Mouse (Mus musculus): ENCODE measurements around the gene Pak7. TPM values are rescaled to one million over a fixed set of nuclear protein-coding genes. Genes with fewer than 3 reads are reported as not detected.

Gene Pak7
- polyA plus RNA-seq, 1 experiment from 2014 or later, result 0.57 TPM

DNA sequence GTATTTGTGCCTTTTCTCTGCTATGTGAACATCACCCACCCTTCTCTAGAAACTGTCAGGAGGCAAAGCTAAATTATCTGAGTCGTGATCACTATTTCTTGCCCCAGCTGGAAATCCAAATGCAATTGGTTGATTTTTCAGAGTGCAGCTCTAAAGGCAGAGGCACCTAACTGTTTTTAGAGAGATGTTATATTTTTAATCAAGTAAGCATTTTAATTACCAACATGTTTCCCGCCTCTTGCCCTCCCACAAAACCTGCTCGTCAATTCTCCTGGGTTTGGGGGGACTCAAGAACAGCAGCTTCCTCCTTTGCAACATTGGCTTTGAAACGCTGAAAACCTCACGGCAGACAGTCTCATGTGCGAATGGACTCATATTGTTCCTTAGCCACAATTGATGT, 274.4 kb downstream of the Pak7 start:
- Histone ChIP-seq H3K4me2 (ENCODE audit: low read length) (no peak overlapping the region), H3K36me3 (ENCODE audit: control insufficient read depth, insufficient read depth, low read length) (no peaks in the 10 kb centered on the region), H3K4me3 (ENCODE audit: control insufficient read depth in 1 of 2, insufficient read depth in 1 of 2, low read depth in 1 of 2, low read length in 2 of 2) (no peak overlapping the region), H3K4me1 (ENCODE audit: control insufficient read depth in 2 of 2, insufficient read depth in 2 of 2, low read length in 2 of 2) (no peaks in the 10 kb centered on the region), H3K27ac (replicated peaks in 1 of 2; ENCODE audit: control insufficient read depth in 1 of 2, insufficient read depth in 1 of 2, low read depth in 2 of 2, low read length in 2 of 2) (no peak overlapping the region), H3K9ac (ENCODE audit: low read length) (no peak overlapping the region), H3K9me3 (ENCODE audit: control insufficient read depth, low read length) (no peaks in the 10 kb centered on the region), H3K27me3 (ENCODE audit: control insufficient read depth, insufficient read depth, low read length) (no peaks in the 10 kb centered on the region)
- ATAC-seq (ENCODE audit: insufficient number of reproducible peaks, insufficient read depth, low FRiP score, low read depth), result no peak
- 77% methylated on average over 6 of the region's 6 CpGs for WGBS

DNA sequence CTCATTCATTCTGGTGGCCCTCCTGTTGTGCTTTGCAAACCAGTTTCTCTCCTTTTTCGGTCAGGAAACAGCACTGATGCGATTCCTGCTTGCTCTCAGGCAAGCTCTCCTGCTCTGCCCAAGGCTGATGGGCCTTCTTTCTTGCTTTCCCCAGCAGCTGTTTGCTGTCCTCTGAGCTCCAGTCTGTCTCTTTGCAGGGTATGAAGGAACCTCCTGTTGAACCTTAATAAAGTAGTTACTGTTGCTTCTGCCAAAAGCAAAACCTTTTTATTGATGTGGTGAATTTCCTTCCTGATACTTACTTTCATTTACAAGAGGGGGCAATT, 278.8 kb downstream of the Pak7 start:
- Histone ChIP-seq H3K9me3 (ENCODE audit: control insufficient read depth, low read length) (no peaks in the 10 kb centered on the region), H3K27ac (replicated peaks in 1 of 2; ENCODE audit: control insufficient read depth in 1 of 2, insufficient read depth in 1 of 2, low read depth in 2 of 2, low read length in 2 of 2) (no peak overlapping the region), H3K9ac (ENCODE audit: low read length) (no peak overlapping the region), H3K4me3 (ENCODE audit: control insufficient read depth in 1 of 2, insufficient read depth in 1 of 2, low read depth in 1 of 2, low read length in 2 of 2) (no peak overlapping the region), H3K4me2 (ENCODE audit: low read length) (no peak overlapping the region), H3K27me3 (ENCODE audit: control insufficient read depth, insufficient read depth, low read length) (no peaks in the 10 kb centered on the region), H3K36me3 (ENCODE audit: control insufficient read depth, insufficient read depth, low read length) (no peaks in the 10 kb centered on the region), H3K4me1 (ENCODE audit: control insufficient read depth in 2 of 2, insufficient read depth in 2 of 2, low read length in 2 of 2) (no peaks in the 10 kb centered on the region)
- no peak for ATAC-seq (ENCODE audit: insufficient number of reproducible peaks, insufficient read depth, low FRiP score, low read depth)
- WGBS, result 21% methylated on average over 2 of the region's 2 CpGs

DNA sequence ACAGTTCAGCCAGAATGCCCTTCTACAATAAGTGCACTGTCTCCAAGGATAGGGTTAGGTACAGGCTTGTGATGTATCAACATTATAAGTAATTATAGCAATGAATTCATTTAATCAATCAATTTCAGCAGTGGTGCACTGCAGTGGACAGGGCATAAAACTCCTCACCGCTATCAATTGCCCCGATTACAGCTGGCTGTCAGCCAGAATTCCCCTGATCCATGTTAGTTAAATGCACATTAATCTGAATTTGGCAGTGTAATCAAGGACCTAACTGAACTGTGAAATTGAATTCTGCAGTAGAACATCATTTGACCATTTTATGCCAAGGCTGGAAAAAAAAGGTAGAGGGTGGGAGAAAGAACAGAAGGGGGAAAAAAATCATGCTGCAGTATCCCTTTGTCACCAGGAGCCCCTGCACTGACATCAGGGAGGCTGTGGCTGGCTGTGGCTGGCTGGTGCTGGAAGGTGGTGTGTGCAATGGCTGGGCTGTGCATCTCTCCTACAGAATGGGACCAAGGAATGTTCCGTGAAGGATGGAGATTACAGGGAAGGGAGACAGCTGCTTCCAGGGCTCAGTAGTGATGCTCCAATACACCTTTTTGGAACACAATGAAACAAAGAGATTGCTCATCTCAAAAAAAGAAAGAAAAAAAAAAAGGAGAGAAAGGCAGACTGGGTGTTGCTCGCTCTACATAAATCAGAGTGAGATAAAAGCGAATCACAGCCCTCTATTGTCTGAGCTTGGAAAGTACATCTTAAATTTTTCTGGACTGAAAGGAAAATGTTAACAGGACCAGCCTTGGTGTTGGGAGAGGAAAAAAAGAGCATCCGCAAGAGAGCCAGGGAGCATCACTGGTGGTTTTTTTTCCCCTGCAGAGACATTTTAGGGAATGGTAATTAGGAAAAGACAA, 279.4 kb downstream of the Pak7 start:
- ATAC-seq (ENCODE audit: insufficient number of reproducible peaks, insufficient read depth, low FRiP score, low read depth), result no peak
- WGBS, result 40% methylated on average over 6 of the region's 6 CpGs

DNA sequence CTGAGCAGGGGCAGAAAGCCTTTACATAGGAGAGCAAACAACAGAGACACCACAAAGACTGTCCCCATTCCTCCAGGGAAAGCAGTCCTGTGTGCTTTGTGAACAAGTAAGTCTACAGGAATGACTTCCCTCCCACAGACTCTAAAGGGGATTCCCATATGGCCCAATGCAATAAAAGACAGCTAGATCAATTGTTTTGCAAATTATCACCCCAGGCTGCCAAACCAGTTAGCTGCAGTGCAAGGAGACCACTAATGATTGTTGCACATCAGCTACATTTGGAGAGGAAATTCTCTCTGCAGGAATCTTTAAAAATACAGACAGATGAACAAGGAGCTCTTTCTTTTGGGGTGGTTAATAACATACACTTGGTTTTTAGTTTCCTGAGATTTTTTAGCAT, 280.2 kb downstream of the Pak7 start:
- no peak for ATAC-seq (ENCODE audit: insufficient number of reproducible peaks, insufficient read depth, low FRiP score, low read depth)
- H3K9ac ChIP-seq (ENCODE audit: low read length), result no peak overlapping the region
- H3K27me3 ChIP-seq (ENCODE audit: control insufficient read depth, insufficient read depth, low read length), result no peaks in the 10 kb centered on the region
- H3K4me1 ChIP-seq (ENCODE audit: control insufficient read depth in 2 of 2, insufficient read depth in 2 of 2, low read length in 2 of 2), result no peaks in the 10 kb centered on the region
- no peak overlapping the region for H3K4me2 ChIP-seq (ENCODE audit: low read length)
- no peak overlapping the region for H3K27ac ChIP-seq (replicated peaks in 1 of 2; ENCODE audit: control insufficient read depth in 1 of 2, insufficient read depth in 1 of 2, low read depth in 2 of 2, low read length in 2 of 2)
- H3K9me3 ChIP-seq (ENCODE audit: control insufficient read depth, low read length), result no peaks in the 10 kb centered on the region
- no peaks in the 10 kb centered on the region for H3K36me3 ChIP-seq (ENCODE audit: control insufficient read depth, insufficient read depth, low read length)
- H3K4me3 ChIP-seq (ENCODE audit: control insufficient read depth in 1 of 2, insufficient read depth in 1 of 2, low read depth in 1 of 2, low read length in 2 of 2), result no peak overlapping the region

More for the DNA sequence above, 279.4 kb downstream of the Pak7 start:
- H3K4me3 ChIP-seq (ENCODE audit: control insufficient read depth in 1 of 2, insufficient read depth in 1 of 2, low read depth in 1 of 2, low read length in 2 of 2), result no peak overlapping the region
- H3K4me1 ChIP-seq (ENCODE audit: control insufficient read depth in 2 of 2, insufficient read depth in 2 of 2, low read length in 2 of 2), result no peaks in the 10 kb centered on the region
- no peak overlapping the region for H3K4me2 ChIP-seq (ENCODE audit: low read length)
- no peaks in the 10 kb centered on the region for H3K9me3 ChIP-seq (ENCODE audit: control insufficient read depth, low read length)
- no peak overlapping the region for H3K27ac ChIP-seq (replicated peaks in 1 of 2; ENCODE audit: control insufficient read depth in 1 of 2, insufficient read depth in 1 of 2, low read depth in 2 of 2, low read length in 2 of 2)
- no peaks in the 10 kb centered on the region for H3K36me3 ChIP-seq (ENCODE audit: control insufficient read depth, insufficient read depth, low read length)
- H3K9ac ChIP-seq (ENCODE audit: low read length), result no peak overlapping the region
- no peaks in the 10 kb centered on the region for H3K27me3 ChIP-seq (ENCODE audit: control insufficient read depth, insufficient read depth, low read length)

DNA sequence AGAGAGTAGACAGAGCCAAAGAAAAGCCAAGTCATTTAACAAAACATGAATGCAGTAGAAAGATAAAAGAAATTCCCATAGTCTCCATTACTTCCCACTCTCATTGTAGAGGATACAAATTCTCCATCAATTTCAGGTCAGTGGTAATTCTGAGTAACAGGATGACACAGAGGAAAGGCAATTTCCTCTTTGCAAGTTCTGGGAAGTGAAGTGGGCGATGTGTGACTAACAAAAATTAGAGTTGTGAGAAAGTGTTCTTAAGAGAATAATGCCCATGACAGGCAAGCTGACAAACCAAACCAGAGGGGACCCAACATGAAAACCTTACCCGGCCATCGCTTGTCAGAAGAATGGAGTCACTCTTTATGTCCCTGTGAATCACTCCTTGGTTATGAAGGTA, 290.6 kb downstream of the Pak7 start:
- WGBS, result 77% methylated on average over 3 of the region's 3 CpGs
- no peak for ATAC-seq (ENCODE audit: insufficient number of reproducible peaks, insufficient read depth, low FRiP score, low read depth)

DNA sequence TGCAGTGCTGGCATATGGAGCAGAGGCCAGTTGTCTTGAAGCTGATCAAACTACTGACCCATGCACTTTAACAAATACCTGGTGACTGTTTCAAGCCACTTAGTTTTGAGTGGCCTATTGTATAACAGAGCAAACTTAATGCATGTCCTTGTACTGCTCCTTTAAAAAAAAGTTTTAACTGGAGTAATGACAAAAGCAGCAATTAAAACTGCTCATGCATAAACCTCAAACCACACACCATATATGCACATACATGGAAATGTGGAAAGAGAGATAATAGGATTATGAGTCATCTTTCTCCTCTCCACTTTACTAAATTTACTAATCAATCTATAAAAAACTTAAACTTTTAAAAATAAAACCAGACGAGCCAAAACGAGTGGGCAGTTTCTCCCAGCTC, 291.8 kb downstream of the Pak7 start:
- Histone ChIP-seq H3K4me1 (ENCODE audit: control insufficient read depth in 2 of 2, insufficient read depth in 2 of 2, low read length in 2 of 2) (no peaks in the 10 kb centered on the region), H3K9me3 (ENCODE audit: control insufficient read depth, low read length) (no peaks in the 10 kb centered on the region), H3K27me3 (ENCODE audit: control insufficient read depth, insufficient read depth, low read length) (no peaks in the 10 kb centered on the region), H3K4me2 (ENCODE audit: low read length) (no peak overlapping the region), H3K27ac (replicated peaks in 1 of 2; ENCODE audit: control insufficient read depth in 1 of 2, insufficient read depth in 1 of 2, low read depth in 2 of 2, low read length in 2 of 2) (no peak overlapping the region), H3K9ac (ENCODE audit: low read length) (no peak overlapping the region), H3K36me3 (ENCODE audit: control insufficient read depth, insufficient read depth, low read length) (no peaks in the 10 kb centered on the region), H3K4me3 (ENCODE audit: control insufficient read depth in 1 of 2, insufficient read depth in 1 of 2, low read depth in 1 of 2, low read length in 2 of 2) (no peak overlapping the region)
- 60% methylated on average over 2 of the region's 2 CpGs for WGBS
- ATAC-seq (ENCODE audit: insufficient number of reproducible peaks, insufficient read depth, low FRiP score, low read depth), result no peak

More for the DNA sequence above, 290.6 kb downstream of the Pak7 start:
- H3K4me2 ChIP-seq (ENCODE audit: low read length), result no peak overlapping the region
- no peak overlapping the region for H3K4me3 ChIP-seq (ENCODE audit: control insufficient read depth in 1 of 2, insufficient read depth in 1 of 2, low read depth in 1 of 2, low read length in 2 of 2)
- no peaks in the 10 kb centered on the region for H3K4me1 ChIP-seq (ENCODE audit: control insufficient read depth in 2 of 2, insufficient read depth in 2 of 2, low read length in 2 of 2)
- no peak overlapping the region for H3K27ac ChIP-seq (replicated peaks in 1 of 2; ENCODE audit: control insufficient read depth in 1 of 2, insufficient read depth in 1 of 2, low read depth in 2 of 2, low read length in 2 of 2)
- H3K9me3 ChIP-seq (ENCODE audit: control insufficient read depth, low read length), result no peaks in the 10 kb centered on the region
- no peaks in the 10 kb centered on the region for H3K36me3 ChIP-seq (ENCODE audit: control insufficient read depth, insufficient read depth, low read length)
- no peaks in the 10 kb centered on the region for H3K27me3 ChIP-seq (ENCODE audit: control insufficient read depth, insufficient read depth, low read length)
- no peak overlapping the region for H3K9ac ChIP-seq (ENCODE audit: low read length)

DNA sequence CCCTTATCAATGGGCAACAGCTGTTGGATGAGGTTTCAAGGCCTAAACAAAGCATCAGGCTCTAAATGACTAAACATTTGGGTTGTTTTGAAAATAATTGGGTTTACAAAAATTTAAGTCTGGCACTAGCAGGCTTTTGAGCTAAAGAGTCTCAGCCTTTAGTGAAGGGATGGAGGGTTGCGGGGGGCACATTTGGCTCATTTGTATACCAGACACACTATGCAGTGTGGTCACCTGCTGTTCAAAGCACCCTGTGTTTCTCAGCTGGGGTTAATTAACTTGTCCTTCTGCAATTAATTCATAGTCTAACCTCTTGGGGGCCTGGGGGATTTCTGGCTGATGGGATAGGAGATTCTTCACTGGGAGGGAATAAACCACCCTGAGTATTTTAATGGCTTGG, 323.4 kb downstream of the Pak7 start:
- 90% methylated on average over 1 of the region's 1 CpGs for WGBS
- Histone ChIP-seq H3K27me3 (ENCODE audit: control insufficient read depth, insufficient read depth, low read length) (peaks cover 23% of the 10 kb centered on the region), H3K36me3 (ENCODE audit: control insufficient read depth, insufficient read depth, low read length) (no peaks in the 10 kb centered on the region), H3K9ac (ENCODE audit: low read length) (no peak overlapping the region), H3K27ac (replicated peaks in 1 of 2; ENCODE audit: control insufficient read depth in 1 of 2, insufficient read depth in 1 of 2, low read depth in 2 of 2, low read length in 2 of 2) (no peak overlapping the region), H3K4me1 (ENCODE audit: control insufficient read depth in 2 of 2, insufficient read depth in 2 of 2, low read length in 2 of 2) (0 out of 4 replicates have a peak, but pooled peaks cover 0 to under 1% of the 10 kb centered on the region in 2 experiments), H3K4me2 (ENCODE audit: low read length) (no peak overlapping the region), H3K4me3 (ENCODE audit: control insufficient read depth in 1 of 2, insufficient read depth in 1 of 2, low read depth in 1 of 2, low read length in 2 of 2) (no peak overlapping the region), H3K9me3 (ENCODE audit: control insufficient read depth, low read length) (no peaks in the 10 kb centered on the region)
- no peak for ATAC-seq (ENCODE audit: insufficient number of reproducible peaks, insufficient read depth, low FRiP score, low read depth)
